Mouse (Mus musculus) regulatory T cell (primary cell): Measurements from ENCODE around the gene Naa40.

Experiments used
- in situ Hi-C: fragments of 300-600 bp; cut with MboI, MseI; formaldehyde crosslinking; loops from one replicate; pipeline ENCODE4 v1.15.1; 2025; ENCODE audit warnings: high pct_unique_total_duplicates

Gene Naa40

DNA sequence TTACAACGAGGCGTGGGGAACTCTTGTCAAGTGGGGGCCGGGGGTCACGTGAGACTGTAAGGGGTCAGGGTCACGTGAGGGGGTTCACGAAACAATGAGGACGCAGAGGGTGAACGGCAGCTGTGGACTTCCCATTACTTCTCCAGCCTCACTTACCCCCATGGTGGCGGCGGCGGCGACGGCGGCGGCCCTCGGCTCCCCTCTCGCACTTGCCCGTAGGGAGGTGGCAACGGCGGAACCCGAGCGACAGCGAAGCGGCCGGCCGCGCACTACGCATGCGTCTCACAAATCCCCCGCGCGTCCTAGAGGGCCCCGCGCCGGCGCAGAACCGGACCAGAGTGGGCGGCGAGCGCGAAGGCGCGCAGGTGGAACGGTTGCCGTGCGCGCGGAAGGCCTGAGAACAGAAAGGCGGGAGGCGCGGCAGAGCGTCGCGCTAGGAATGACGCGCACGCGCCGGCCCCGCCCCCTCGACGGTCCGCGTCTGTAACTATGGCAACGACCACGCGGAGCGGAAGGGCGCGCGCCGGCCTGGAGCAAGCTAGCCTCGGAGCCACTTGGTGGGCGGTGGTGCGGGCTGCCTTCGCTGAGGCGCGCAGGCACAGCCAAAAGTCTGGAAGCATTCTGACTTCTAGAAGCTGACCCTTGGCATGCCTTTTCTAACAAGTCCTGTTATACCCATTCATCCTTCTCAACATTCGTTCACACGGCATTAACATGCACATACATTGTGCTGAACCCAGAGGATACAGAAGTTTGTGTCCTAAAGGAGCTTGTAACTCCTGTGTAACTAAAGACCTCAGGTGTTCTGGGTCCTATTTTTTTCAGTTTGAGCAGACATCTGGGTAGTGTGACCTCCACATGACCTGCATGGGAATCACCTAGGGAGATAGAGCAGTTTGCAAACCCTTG lies at the start of gene Naa40:
Naa40 (minus strand) TSS at position 402 of the 909 bp plus-strand sequence.
- in situ Hi-C loops = no loop called here

DNA sequence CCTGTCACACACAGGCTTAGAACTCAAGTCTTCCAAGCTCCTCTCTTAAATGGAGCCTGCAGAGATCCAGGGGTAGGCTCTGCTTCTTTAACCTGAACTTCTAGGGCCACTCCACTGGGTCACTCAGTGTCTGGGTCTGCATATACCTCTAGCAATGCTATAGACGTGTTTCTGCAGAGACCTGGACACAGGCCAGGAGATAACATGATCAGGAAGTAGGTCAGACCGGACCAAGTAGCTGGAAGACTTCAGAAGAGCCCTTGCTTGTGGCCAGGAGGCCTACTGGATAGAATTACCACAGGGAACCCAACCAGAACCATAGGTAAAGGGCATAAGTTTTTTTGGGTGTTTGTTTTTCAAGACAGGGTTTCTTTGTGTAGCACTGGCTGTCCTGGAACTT lies 48.8 kb upstream of the Naa40 start:
- in situ Hi-C loops = loop anchor here (5.0 kb wide), 1 partner anchor 43 kb away; no protein-coding TSS in a partner anchor

GRCm38 (mm10) chr19:7288288-7288687 lies 47.3 kb upstream of the Naa40 start:
- in situ Hi-C loops = loop anchor here (5.0 kb wide), 1 partner anchor 44 kb away; no protein-coding TSS in a partner anchor

GRCm38 (mm10) chr19:7286563-7287315 lies 45.8 kb upstream of the Naa40 start:
- in situ Hi-C loops = loop anchor here (5.0 kb wide), 1 partner anchor 46 kb away; no protein-coding TSS in a partner anchor

DNA sequence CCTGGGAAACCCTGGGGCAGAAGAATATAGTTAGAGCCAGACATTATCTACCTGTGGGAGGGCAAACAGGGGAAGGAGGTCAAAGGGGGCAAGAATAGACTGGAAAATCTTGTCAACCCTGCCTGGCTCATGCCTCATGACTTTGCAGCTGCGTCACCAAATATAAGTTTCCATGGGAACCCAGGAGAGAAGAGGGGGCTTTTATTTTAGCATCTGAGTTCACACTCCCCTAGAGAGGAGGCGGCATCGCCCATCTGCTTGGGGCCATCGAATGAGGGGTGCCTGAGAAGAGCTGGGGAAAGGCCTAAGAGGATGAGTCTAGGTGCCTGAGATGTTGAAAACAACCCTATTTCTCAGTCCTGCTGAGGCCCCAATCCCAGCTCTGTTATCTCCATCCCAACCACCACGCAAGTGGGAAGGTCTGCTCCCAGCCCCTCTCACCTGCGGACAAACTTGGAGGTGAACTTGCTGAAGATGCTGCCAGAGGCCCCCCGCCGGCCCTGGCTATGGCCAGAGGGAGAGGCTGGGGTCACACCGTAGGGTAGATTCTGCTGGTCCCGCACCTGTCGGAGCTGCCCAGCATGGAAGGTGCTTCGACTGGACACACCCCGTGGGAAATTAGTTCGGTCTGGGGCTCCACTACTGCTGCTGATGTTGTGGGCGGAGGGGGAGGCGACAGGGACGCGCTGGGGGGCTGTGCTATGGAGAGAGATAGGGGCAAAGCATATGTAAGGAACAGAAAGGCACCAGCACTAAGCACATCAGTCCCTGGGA lies 39.8 kb upstream of the Naa40 start:
- in situ Hi-C loops = no loop called here

DNA sequence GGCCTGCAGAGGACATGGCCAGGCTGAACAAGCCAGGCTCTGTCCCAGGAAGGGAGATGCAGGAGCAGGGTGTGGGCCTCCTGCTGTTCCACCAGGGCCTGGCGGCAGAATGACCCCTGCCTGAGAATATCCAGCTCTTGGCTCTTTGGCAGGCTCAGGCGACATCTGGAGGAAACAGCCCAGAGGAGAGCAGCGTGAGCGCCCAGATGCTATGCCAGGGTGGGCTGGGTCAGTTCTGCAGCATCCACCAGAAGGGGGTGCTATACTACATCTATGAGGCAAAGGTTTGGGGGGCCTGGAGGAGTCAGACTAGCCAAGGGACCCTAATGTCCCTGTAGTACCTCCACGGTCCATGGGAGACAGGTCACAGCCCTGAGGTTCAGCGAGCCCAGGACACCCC lies 38.1 kb upstream of the Naa40 start:
- in situ Hi-C loops = loop anchor here (10.0 kb wide), 1 partner anchor 126 kb away; no protein-coding TSS in a partner anchor

- in situ Hi-C loops = loop anchor here (10.0 kb wide), 1 partner anchor 126 kb away; no protein-coding TSS in a partner anchor
Observed at GRCm38 (mm10) chr19:7278200-7278906, 37.4 kb upstream of the Naa40 start.

DNA sequence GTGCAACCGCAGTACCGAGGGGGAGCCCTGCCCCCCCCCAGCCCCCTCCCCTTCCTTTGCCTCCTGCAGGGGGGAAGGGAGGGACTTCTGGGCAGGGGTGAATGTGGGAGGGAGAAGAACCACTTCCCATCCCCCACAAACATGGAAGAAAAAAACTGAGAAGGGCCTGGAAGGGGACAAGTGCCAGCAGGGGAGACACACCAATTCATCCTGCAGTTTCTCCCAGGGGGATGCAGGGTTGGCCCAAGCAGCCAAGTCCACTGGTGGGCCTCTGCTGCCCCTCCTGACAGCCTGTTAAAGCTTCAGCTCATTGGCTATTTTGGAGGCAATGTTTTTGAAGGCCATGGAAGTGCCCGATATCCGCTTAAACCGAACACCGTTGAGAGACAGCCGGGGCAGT lies 35.8 kb upstream of the Naa40 start:
- in situ Hi-C loops = loop anchor here (10.0 kb wide), 1 partner anchor 128 kb away; no protein-coding TSS in a partner anchor

GRCm38 (mm10) chr19:7276053-7276659 lies 35.2 kb upstream of the Naa40 start:
- in situ Hi-C loops = loop anchor here (10.0 kb wide), 1 partner anchor 129 kb away; no protein-coding TSS in a partner anchor

DNA sequence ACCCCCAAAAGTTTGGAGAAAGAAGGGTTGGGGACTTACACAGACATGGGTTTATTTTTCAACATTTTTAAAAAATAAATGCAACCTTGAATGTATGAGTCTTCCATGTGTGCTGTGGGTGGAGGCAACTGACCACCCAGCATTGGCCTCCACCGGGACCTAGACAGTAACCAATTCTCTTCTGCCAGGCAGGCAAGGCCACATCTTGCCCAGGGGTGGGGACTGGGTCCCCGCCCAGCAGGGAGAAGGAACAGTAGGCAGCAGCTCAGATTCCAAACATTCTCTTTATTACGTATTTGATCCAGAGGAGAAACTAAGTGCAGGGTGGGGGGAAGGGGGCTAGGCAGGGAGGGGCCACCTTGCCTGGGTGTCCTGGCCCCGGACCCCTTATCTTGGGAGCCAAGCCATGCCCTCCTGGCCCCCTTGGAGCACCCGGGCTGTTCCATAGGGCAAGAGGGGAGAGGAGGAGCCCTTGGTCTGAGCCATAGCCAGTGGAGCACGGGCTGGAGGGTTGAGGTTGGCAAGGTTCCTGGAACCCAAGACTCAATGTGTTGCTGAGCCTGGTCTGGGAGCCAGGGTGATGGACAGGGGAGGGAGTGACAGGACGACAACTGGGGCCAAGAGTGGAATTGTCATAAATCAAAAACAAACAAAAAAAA lies 34.3 kb upstream of the Naa40 start:
- in situ Hi-C loops = loop anchor here (10.0 kb wide), 1 partner anchor 130 kb away; no protein-coding TSS in a partner anchor

DNA sequence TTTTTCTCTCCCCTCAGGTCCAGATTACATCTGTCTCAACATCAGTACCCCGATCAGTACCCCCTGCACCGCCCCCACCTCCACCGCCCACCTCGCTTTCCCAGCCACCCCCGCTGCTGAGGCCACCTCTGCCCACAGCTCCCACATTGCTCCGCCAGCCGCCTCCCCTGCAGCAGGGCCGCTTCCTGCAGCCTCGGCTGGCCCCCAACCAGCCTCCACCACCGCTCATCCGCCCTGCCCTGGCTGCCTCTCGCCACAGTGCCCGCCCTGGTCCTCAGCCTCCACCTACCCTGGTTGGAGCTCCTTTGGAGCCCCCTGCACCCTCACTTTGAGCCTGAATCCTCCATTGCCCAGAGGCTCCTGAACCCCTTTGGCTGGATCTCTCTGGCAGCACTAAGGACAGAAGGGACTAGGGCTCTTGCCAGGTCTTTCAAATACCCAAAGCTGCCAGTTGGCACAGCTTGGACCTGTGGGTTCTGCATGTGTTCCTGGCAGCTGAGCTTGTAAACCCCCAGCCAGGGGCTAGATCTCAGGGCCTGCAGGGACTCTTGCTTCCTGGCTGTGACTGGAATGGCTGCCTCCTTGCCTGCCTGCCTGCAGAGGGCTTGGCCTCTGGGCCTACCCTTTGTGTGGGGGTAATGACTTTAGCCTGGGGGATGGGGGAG lies 33.5 kb upstream of the Naa40 start:
- in situ Hi-C loops = loop anchor here (5.0 to 10.0 kb wide), 2 partner anchors 73 to 130 kb away; no protein-coding TSS in a partner anchor

DNA sequence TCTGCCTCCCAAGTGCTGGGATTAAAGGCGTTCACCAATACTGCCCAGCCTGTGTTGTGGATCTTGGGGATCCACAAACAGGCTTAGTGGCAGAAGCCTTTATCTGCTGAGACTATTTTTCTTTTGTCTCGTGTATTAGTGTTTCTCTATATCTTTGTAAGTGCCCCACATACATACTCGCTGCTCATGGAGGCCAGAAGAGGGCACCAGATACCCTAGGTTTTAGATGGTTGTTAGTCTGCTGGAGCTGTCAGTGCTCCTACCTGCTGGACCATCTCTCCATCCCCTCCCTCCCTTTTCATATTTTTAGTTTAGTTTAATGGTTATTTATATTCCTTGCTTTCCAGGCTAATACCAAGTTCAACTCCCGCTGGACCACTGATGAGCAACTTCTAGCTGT lies 32.5 kb upstream of the Naa40 start:
- in situ Hi-C loops = loop anchor here (5.0 to 10.0 kb wide), 2 partner anchors 74 to 131 kb away; no protein-coding TSS in a partner anchor

DNA sequence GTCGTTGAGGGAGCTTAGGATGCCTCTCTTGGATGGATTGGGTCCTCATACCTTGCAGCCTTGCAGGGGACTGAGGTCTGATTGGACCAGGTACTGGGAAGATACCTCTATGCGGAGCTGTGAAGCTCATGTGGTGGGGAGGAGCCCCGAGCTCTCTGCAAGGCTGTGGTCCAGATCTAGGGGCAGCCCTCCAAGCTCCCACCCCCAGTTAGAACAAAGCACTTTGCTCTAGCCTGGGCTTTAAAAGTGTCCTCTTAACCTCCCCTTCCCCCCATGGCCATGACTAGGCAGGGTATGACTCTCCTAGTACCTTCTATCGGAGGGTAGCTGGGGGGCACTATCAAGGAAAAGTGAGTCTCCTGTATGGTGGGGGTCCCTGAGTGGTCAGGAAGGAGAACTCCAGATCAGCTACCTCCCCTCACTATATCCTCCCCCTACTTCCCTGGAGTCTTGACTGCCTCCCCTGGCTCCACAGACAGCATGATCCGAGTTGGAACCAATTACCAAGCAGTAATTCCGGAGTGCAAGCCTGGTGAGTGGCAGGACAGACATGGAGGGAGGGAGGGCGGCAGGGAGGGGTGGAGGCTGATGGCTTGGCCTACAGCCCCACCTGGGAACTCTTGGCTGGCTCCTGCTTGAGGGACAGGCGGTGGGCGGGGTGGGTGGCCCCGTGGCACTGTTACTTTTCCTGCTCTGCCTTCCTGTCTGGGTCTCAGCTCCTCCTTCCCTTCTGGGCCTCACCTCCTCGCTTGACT lies 28.5 kb upstream of the Naa40 start:
- in situ Hi-C loops = loop anchor here (5.0 to 10.0 kb wide), 2 partner anchors 78 to 135 kb away; no protein-coding TSS in a partner anchor

GRCm38 (mm10) chr19:7268722-7269090 lies 27.7 kb upstream of the Naa40 start:
- in situ Hi-C loops = no loop called here

DNA sequence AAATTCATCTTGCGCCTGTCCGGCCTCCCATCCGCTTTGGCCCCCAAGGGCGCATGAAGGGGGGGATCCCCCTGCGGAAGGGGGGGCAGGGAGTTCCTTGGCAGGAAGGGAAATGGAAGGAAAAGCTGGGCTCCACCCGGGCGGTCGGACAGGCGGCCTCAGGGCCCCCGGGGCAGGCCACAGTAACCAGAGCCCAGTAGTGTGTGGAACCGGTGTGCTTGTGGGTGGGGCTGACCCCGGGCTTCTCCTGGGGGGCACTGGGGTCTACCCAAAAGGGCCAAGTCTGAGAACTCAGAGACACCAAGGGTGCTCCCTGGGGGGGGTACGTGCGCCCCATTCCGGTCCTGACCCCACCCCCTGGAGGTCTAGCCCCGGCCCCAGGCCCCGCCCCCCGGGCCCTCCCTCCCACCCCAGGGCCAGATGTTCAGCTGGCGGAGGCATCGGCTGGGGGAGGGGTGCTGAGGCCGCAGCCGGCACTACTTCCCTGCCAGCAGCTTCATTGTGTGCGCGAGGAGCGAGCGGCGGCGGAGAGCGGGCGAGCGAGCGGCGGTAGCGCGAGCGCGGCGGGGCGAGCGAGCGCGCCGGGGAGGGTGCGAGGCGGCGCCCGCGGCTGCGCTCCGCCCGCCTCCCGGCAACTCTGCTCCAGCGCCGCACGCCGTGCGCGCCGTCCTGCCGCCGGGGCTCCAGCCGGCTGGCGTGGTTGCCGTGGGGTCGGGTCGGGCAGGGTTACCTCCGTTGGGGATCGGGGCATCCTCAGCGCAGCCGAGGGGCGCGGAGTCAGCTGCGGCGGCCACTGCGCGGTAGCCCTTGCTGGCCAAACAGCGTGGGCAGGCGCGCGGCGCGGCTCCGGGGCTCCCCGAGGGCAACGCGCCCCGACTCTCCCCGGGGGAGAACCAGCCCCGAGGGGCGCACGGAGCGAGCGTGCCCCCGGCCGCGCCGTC lies 27.1 kb upstream of the Naa40 start:
- in situ Hi-C loops = no loop called here

DNA sequence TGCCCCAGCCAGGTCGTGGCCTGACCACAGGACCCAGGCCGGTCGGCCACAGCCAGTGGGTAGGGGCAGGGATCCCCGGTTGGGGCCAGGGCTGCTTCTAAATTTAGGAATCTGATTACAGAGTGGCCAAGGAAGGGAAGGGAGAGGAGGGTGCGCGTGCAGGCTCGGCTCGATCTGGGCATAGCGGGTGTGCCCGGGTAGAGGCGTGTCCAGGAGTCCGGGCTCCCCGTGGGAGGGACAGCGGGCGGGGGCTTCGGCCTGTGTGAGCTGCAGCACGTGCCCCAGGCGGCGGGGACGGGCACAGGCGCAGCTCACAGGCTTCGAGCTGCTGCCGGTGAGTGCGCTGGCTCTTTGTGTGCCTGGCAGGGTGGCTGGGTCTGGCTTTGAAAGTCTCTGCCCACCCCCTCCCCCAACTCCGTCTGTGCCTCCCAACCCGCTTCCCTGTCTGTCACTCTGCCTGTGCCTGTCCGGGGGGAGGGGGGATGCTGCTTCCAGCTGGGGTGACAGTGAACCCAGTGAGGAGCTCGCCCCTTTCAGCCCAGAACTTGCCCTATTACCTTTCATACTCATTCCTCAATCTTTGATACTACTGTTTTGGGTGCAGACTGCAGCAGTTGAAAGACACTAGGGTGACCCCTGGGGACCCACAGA lies 26.2 kb upstream of the Naa40 start, which contains the start of gene Rcor2:
Rcor2 (plus strand) TSS at position 235 of the 651 bp plus-strand sequence.
- in situ Hi-C loops = no loop called here
